Mouse (Mus musculus) neutrophil, adult 65 days (primary cell): ENCODE data around the gene Nxnl2. TPM values are rescaled to one million over a fixed set of nuclear protein-coding genes. Genes with fewer than 3 reads are reported as not detected.

ENCODE experiments used
- total RNA-seq: library from RNA; stranded (reverse); gene quantifications from 2 replicates; pipeline ENCODE4 v1.2.4, GENCODE M21; 2023

Nxnl2 gene
- total RNA-seq = not detected in 2 replicates

DNA sequence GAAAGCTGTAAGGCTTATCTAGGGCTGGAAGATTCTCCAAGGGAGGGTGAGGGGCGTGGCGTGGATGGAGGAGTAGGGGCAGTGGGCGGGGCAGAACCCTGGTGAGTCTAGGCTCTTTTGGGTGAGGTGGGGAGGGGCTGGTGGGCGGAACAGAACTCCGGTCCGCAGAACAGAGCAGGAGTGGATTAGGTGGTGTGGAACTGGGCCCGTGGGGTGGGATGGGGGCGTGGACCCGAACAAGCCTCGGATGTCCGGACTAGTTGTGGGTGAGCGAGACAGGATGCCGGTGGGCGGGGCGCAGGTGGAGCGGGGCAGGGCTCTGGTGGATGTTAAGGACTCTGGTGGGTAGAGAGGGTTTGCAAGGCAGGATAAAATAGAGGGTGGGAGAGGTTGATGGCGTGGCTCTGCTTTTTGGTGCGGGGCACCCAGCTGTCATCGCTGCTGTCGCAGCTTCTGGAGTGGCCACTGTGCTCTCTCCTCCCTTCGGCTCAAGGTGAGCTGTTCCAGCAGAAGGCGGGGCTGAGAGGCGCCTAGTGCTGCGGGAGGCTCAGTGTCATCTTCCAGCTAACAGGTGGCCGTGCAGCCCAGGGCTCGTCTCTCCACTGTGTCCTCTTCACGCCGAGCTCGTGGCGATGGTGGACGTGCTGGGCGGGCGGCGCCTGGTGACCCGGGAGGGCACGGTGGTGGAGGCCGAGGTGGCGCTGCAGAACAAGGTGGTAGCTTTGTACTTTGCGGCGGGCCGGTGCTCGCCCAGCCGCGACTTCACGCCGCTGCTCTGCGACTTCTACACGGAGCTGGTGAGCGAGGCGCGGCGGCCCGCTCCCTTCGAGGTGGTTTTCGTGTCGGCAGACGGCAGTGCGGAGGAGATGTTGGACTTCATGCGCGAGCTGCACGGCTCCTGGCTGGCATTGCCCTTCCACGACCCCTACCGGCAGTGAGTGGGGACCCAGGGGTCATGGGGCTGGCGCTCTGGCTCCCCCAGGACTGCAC, at the start of gene Nxnl2:
Nxnl2 (plus strand) TSS at position 332 of the 990 bp plus-strand sequence.

Other genes with a start within 250 kb of the Nxnl2 start
- gene Spin1, start 70.1 kb upstream of the Nxnl2 start, total RNA-seq = 28.6 and 32.8 TPM in 2 replicates
- gene S1pr3, start 237.6 kb downstream of the Nxnl2 start, total RNA-seq = 0.75 and 1.1 TPM in 2 replicates